Mouse (Mus musculus): Measurements from ENCODE around the gene Farsa.
"Not testable (repeated sequence)": the region's sequence is repeated elsewhere in the genome, so short reads cannot be mapped to it uniquely, and the experiment has no call there.

Farsa gene

GRCm38 (mm10) chr8:84873016-84873415 is 16.2 kb downstream of the Farsa start:
- no peak for DNase-seq (ENCODE audit: low spot score in 2 of 2)

GRCm38 (mm10) chr8:84874339-84874738 is 17.6 kb downstream of the Farsa start:
- no peak for DNase-seq (ENCODE audit: low spot score in 2 of 2)

GRCm38 (mm10) chr8:84877297-84878035 is 20.7 kb downstream of the Farsa start:
- DNase-seq (ENCODE audit: low spot score in 2 of 2): no peak

- no peak for DNase-seq (ENCODE audit: low spot score in 2 of 2)
Observed at GRCm38 (mm10) chr8:84878915-84879314, 22.1 kb downstream of the Farsa start.

GRCm38 (mm10) chr8:84884728-84885127 is 27.9 kb downstream of the Farsa start:
- DNase-seq (ENCODE audit: low spot score in 2 of 2): no peak

- DNase-seq (ENCODE audit: low spot score in 2 of 2): no peak
Observed at GRCm38 (mm10) chr8:84888280-84888679, 31.5 kb downstream of the Farsa start.

- DNase-seq (ENCODE audit: low spot score in 2 of 2): no peak
Observed at GRCm38 (mm10) chr8:84889141-84889540, 32.4 kb downstream of the Farsa start.

GRCm38 (mm10) chr8:84892993-84893708 is 36.4 kb downstream of the Farsa start:
- no peak for DNase-seq (ENCODE audit: low spot score in 2 of 2)

GRCm38 (mm10) chr8:84893709-84894134 is 36.9 kb downstream of the Farsa start, which contains the start of gene Gcdh:
Gene Gcdh (minus strand): TSS chr8:84893921.
- DNase-seq (ENCODE audit: low spot score in 2 of 2): peak; percentile 97 to 98

GRCm38 (mm10) chr8:84895963-84896362 is 39.2 kb downstream of the Farsa start:
- no peak for DNase-seq (ENCODE audit: low spot score in 2 of 2)

- no peak for DNase-seq (ENCODE audit: low spot score in 2 of 2)
Observed at GRCm38 (mm10) chr8:84901071-84901470, 44.3 kb downstream of the Farsa start.

- DNase-seq (ENCODE audit: low spot score in 2 of 2): no peak
Observed at GRCm38 (mm10) chr8:84901752-84902151, 45.0 kb downstream of the Farsa start, which contains the start of gene Klf1. Gene Klf1 (plus strand): TSS chr8:84901928.

- DNase-seq (ENCODE audit: low spot score in 2 of 2): no peak
Observed at GRCm38 (mm10) chr8:84902367-84902919, 45.7 kb downstream of the Farsa start.

- DNase-seq (ENCODE audit: low spot score in 2 of 2): peak; percentile 87 to 93
Observed at GRCm38 (mm10) chr8:84902920-84903661, 46.3 kb downstream of the Farsa start.

- DNase-seq (ENCODE audit: low spot score in 2 of 2): no peak
Observed at GRCm38 (mm10) chr8:84904351-84904750, 47.6 kb downstream of the Farsa start.

GRCm38 (mm10) chr8:84907037-84907436 is 50.2 kb downstream of the Farsa start:
- no peak for DNase-seq (ENCODE audit: low spot score in 2 of 2)

GRCm38 (mm10) chr8:84907493-84907892 is 50.7 kb downstream of the Farsa start:
- DNase-seq (ENCODE audit: low spot score in 2 of 2): no peak

- DNase-seq (ENCODE audit: low spot score in 2 of 2): not testable (repeated sequence)
Observed at GRCm38 (mm10) chr8:84907979-84908378, 51.2 kb downstream of the Farsa start.

GRCm38 (mm10) chr8:84908421-84909161 is 51.8 kb downstream of the Farsa start, which contains the start of gene Dnase2a:
Gene Dnase2a (plus strand): TSS chr8:84908560.
- peak; percentile 98 for DNase-seq (ENCODE audit: low spot score in 2 of 2)

- no peak for DNase-seq (ENCODE audit: low spot score in 2 of 2)
Observed at GRCm38 (mm10) chr8:84909162-84909767, 52.5 kb downstream of the Farsa start.

GRCm38 (mm10) chr8:84909949-84910348 is 53.2 kb downstream of the Farsa start:
- DNase-seq (ENCODE audit: low spot score in 2 of 2): no peak
